Mouse (Mus musculus) intestine, embryonic 16.5 days (tissue): ENCODE data around the gene Sart1. TPM values are rescaled to one million over a fixed set of nuclear protein-coding genes. Genes with fewer than 3 reads are reported as not detected.

ENCODE experiments used
- ATAC-seq: fragments of 200-750 bp; cut with Nextera tagmentation; 2 replicates; pipeline ENCODE4 v1.8.0; 2017; ENCODE audit warnings: moderate TSS enrichment, moderate library complexity
- H3K27ac ChIP-seq: fragments of 300-500 bp; sonication (generic); 2 replicates; pipeline ENCODE4 v1.5.1; 2014; ENCODE audit warnings: mild to moderate bottlenecking, low read length
- H3K27me3 ChIP-seq: fragments of 300-500 bp; sonication (generic); replicated peaks from 2 replicates; pipeline ENCODE4 v1.6.1; 2014; ENCODE audit warnings: low read length, control low read depth, mixed read lengths; ENCODE audit not compliant: control insufficient read depth, insufficient read depth
- H3K36me3 ChIP-seq: fragments of 300-500 bp; sonication (generic); 2 replicates; pipeline ENCODE4 v1.6.1; 2014; ENCODE audit warnings: low read length, control low read depth; ENCODE audit not compliant: control insufficient read depth, insufficient read depth
- H3K4me1 ChIP-seq: fragments of 300-500 bp; sonication (generic); 2 replicates; pipeline ENCODE4 v1.6.1; 2014; ENCODE audit warnings: low read length, control low read depth, mixed read lengths; ENCODE audit not compliant: control insufficient read depth, insufficient read depth
- H3K4me2 ChIP-seq: fragments of 300-500 bp; sonication (generic); 2 replicates; pipeline ENCODE4 v1.6.1; 2014; ENCODE audit warnings: low read depth, low read length, control low read depth
- H3K4me3 ChIP-seq: fragments of 300-500 bp; sonication (generic); 2 replicates; pipeline ENCODE4 v1.5.1; 2014; ENCODE audit warnings: mild to moderate bottlenecking, low read length
- H3K9ac ChIP-seq: fragments of 300-500 bp; sonication (generic); 2 replicates; pipeline ENCODE4 v1.6.1; 2014; ENCODE audit warnings: low read depth, low read length
- H3K9me3 ChIP-seq: fragments of 300-500 bp; sonication (generic); 2 replicates; pipeline ENCODE4 v1.6.1; 2016; ENCODE audit warnings: low read length, control low read depth; ENCODE audit not compliant: control insufficient read depth
- WGBS: fragments of 180-500 bp; shearing (Covaris S2); extraction: QIAGEN DNeasy Blood & Tissue Kit; methylation state at CpG from one replicate; pipeline ENCODE4 v1.1.7; 2014; 5-methylcytosine and 5-hydroxymethylcytosine counted together
- polyA plus RNA-seq: library from polyadenylated mRNA; unstranded; fragments of >200 nt; fragmentation: Nextera tagmentation; extraction: Ambion mirVana; gene quantifications from 2 replicates; pipeline ENCODE4 v1.2.1, GENCODE M21; 2015

The Sart1 gene
- polyA plus RNA-seq, 1 experiment from 2014 or later: 60.2 TPM

GRCm38 (mm10) chr19:5388011-5388441, 477 bp downstream of the Sart1 start:
- peak overlapping the region; percentile 86 for H3K27ac ChIP-seq
- no peaks in the 10 kb centered on the region for H3K27me3 ChIP-seq
- H3K4me3 ChIP-seq: peak overlapping the region; percentile 98
- under 1% methylated on average over 38 of the region's 43 CpGs for WGBS
- peaks cover 14% of the 10 kb centered on the region for H3K36me3 ChIP-seq
- peak overlapping the region; percentile 93 for H3K9ac ChIP-seq
- no peaks in the 10 kb centered on the region for H3K9me3 ChIP-seq
- peak overlapping the region; percentile 91 for H3K4me2 ChIP-seq
- peaks cover 23% of the 10 kb centered on the region for H3K4me1 ChIP-seq
- ATAC-seq: peak; percentile 43

GRCm38 (mm10) chr19:5384715-5385114, 3.8 kb downstream of the Sart1 start:
- 93% methylated on average over 8 of the region's 8 CpGs for WGBS
- Histone ChIP-seq H3K9me3 (no peaks in the 10 kb centered on the region), H3K4me1 (peaks cover 15% of the 10 kb centered on the region), H3K27ac (no peak overlapping the region), H3K4me3 (no peak overlapping the region), H3K36me3 (peaks cover 34% of the 10 kb centered on the region), H3K27me3 (no peaks in the 10 kb centered on the region), H3K4me2 (no peak overlapping the region), H3K9ac (no peak overlapping the region)
- no peak for ATAC-seq

DNA sequence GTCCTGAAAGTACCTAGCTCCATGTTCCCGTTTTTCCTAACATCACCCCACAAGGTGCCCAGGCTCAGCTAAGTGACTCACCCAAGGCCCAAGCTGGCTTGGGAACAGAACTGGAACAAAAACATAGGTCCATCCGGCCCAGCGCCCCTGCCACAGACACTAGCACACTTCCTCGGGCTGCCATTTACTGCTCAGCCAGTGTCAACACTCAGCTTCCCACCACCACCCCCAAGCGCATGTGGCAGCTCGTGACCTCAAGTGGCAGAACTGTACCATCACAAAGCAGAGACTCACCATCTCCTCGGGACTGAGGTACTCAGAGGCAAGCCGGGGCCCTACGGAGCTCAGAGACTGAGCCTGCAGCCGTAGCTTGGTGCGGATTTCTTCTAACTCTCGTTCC, 5.2 kb downstream of the Sart1 start:
- H3K36me3 ChIP-seq: peaks cover 40% of the 10 kb centered on the region
- WGBS: 93% methylated on average over 12 of the region's 12 CpGs

DNA sequence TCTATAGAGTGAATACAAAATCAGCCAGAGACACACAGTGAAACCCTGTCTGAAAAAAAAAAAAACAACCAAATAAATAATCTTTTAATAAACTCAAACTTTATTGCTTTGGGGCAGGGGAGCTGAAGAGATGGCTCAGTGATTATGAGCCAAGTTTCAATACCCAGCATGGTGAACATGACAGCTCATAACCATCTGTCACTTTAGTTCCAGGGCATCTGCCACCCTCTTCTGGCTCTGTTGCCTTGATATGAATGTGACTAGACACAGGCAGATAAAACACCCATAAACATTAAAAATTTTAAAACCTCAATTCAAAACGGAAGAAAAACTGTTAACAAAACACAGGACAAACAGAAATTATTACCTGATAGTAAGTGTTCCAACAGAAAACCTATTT, 11.1 kb downstream of the Sart1 start:
- Histone ChIP-seq H3K4me3 (no peak overlapping the region), H3K9ac (no peak overlapping the region), H3K27me3 (no peaks in the 10 kb centered on the region), H3K4me1 (no peaks in the 10 kb centered on the region), H3K9me3 (no peaks in the 10 kb centered on the region), H3K27ac (no peak overlapping the region), H3K4me2 (no peak overlapping the region), H3K36me3 (peaks cover 24% of the 10 kb centered on the region)
- ATAC-seq: no peak
- 85% methylated on average over 1 of the region's 1 CpGs for WGBS

More for the DNA sequence above, 5.2 kb downstream of the Sart1 start:
- no peaks in the 10 kb centered on the region for H3K9me3 ChIP-seq
- H3K4me2 ChIP-seq: no peak overlapping the region
- H3K9ac ChIP-seq: no peak overlapping the region
- H3K4me1 ChIP-seq: peaks cover 15% of the 10 kb centered on the region
- no peak overlapping the region for H3K27ac ChIP-seq
- H3K27me3 ChIP-seq: no peaks in the 10 kb centered on the region
- no peak for ATAC-seq
- H3K4me3 ChIP-seq: no peak overlapping the region

DNA sequence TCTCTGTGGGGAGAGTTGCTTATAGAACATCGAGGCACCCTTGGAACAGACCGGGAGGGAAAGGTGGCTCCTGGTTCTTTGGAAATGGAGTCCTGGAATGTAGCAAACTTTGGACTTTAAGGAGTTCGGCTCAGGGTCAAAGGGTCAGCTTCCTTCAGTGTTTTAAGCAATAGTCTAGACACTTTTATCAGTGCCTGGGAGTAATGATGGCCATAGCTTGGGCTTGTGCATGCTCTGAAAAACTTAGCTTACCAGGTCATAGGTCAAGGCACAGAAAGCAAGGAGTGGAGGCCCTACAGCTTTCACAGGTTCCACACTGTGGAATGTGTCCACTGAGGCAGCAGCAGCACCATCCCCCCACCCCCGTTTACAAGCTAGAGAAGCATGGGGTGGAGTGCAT, 13.8 kb downstream of the Sart1 start:
- WGBS: 56% methylated on average over 4 of the region's 4 CpGs
- Histone ChIP-seq H3K27me3 (no peaks in the 10 kb centered on the region), H3K36me3 (peaks cover 21% of the 10 kb centered on the region), H3K9ac (no peak overlapping the region), H3K4me1 (no peaks in the 10 kb centered on the region), H3K27ac (peak overlapping the region; percentile 87), H3K9me3 (no peaks in the 10 kb centered on the region), H3K4me3 (no peak overlapping the region), H3K4me2 (no peak overlapping the region)
- ATAC-seq: peak; percentile 66

DNA sequence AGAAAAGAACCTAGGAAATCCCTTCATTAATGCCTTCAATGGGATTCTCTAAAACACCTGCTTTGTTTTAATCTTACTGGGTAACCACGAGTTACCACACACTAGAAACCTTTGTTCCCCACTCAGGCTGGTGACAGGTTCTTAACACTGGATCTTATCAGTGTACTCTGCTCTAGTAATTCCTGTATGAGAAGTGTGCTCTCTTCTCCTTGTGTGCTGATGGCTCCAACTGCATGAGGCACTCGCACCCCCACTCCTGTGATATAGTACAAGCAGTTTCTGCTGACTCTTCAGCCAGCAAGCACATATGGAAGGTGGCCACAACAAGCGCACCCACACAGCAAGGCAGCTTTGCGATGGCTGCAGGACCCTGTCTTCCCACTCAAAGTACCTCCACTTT, 14.3 kb downstream of the Sart1 start:
- peak; percentile 89 for ATAC-seq
- Histone ChIP-seq H3K4me2 (no peak overlapping the region), H3K9ac (no peak overlapping the region), H3K4me1 (no peaks in the 10 kb centered on the region), H3K4me3 (no peak overlapping the region), H3K27ac (peak overlapping the region; percentile 87), H3K9me3 (no peaks in the 10 kb centered on the region), H3K36me3 (peaks cover 19% of the 10 kb centered on the region), H3K27me3 (no peaks in the 10 kb centered on the region)
- 73% methylated on average over 4 of the region's 4 CpGs for WGBS

GRCm38 (mm10) chr19:5372724-5373123, 15.8 kb downstream of the Sart1 start:
- WGBS: 90% methylated on average over 7 of the region's 7 CpGs
- H3K4me1 ChIP-seq: peaks cover 6% of the 10 kb centered on the region

DNA sequence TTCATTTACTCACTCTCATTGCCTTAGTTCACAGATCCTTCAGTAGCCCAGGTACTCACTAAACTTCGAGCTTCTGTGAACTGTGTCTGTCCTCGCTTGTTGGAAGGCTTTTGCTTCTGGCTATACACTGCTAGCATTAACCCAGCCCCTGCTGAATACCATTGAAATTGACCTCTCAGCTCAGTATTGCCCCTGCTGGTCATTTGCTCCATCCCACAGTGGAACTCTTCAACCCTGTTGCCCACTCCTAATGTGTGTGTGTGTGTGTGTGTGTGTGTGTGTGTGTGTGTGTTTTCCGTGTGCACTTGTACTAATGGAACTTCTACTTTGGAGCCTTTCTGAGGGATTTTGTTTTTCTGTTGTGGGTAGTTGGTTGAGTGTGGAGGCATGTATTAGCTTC, 17.6 kb downstream of the Sart1 start:
- Histone ChIP-seq H3K27ac (no peak overlapping the region), H3K4me1 (peaks cover 9% of the 10 kb centered on the region), H3K4me2 (no peak overlapping the region), H3K9ac (no peak overlapping the region), H3K9me3 (no peaks in the 10 kb centered on the region), H3K27me3 (no peaks in the 10 kb centered on the region), H3K4me3 (no peak overlapping the region), H3K36me3 (peaks cover 16% of the 10 kb centered on the region)
- 81% methylated on average over 3 of the region's 3 CpGs for WGBS
- no peak for ATAC-seq

More at GRCm38 (mm10) chr19:5372724-5373123, 15.8 kb downstream of the Sart1 start:
- no peak for ATAC-seq
- Histone ChIP-seq H3K4me3 (no peak overlapping the region), H3K27me3 (no peaks in the 10 kb centered on the region), H3K9ac (no peak overlapping the region), H3K4me2 (no peak overlapping the region), H3K27ac (no peak overlapping the region), H3K36me3 (peaks cover 16% of the 10 kb centered on the region), H3K9me3 (no peaks in the 10 kb centered on the region)

- Histone ChIP-seq H3K9me3 (no peaks in the 10 kb centered on the region), H3K4me1 (peaks cover 13% of the 10 kb centered on the region), H3K4me2 (peak overlapping the region; percentile 84), H3K27me3 (no peaks in the 10 kb centered on the region), H3K9ac (peak overlapping the region; percentile 93), H3K4me3 (peak overlapping the region; percentile 96), H3K36me3 (peaks cover 15% of the 10 kb centered on the region), H3K27ac (peak overlapping the region; percentile 96)
- WGBS: 7% methylated on average over 11 of the region's 11 CpGs
- ATAC-seq: no peak
Measured at GRCm38 (mm10) chr19:5367455-5367854, 21.0 kb downstream of the Sart1 start.

DNA sequence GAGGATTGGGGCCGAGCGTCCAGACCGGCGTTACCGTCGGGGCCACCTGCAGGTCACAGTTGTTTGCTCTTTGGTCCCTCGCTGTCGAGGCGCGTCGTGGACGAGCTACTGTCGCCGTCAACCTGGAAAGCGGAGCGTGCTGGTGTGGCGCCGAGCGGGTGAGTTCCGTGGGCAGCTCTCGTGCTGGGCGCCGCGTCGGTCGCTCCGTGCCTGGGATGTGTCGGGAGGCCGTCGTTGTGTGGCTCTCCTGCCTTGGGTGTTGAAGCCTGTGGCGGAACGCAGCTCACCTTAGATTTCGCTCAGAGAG, 21.5 kb downstream of the Sart1 start, which contains the start of gene Banf1:
Gene Banf1, minus strand, starts transcription at position 116 of the 307 bp plus-strand sequence.
- Histone ChIP-seq H3K9me3 (no peaks in the 10 kb centered on the region), H3K27ac (peak within 1 kb of the TSS; percentile 96), H3K9ac (peak within 1 kb of the TSS; percentile 93), H3K4me3 (peak within 1 kb of the TSS; percentile 96), H3K4me2 (peak within 1 kb of the TSS; percentile 84), H3K4me1 (peaks cover 13% of the 10 kb centered on the region), H3K36me3 (peaks cover 12% of the 10 kb centered on the region), H3K27me3 (no peaks in the 10 kb centered on the region)
- under 1% methylated on average over 33 of the region's 33 CpGs for WGBS
- peak; percentile 17; the same call in 1 of the 2 replicates for ATAC-seq
